Mouse (Mus musculus) CD4-positive, CD25-positive, alpha-beta regulatory T cell, adult 2 months (primary cell): Measurements from ENCODE around the gene Atp5j2.
"Not testable (repeated sequence)": the region's sequence is repeated elsewhere in the genome, so short reads cannot be mapped to it uniquely, and the experiment has no call there.

Experiments
- DNase-seq: peaks from one replicate; pipeline ENCODE4 v3.0.0-alpha.2; 2012; ENCODE audit warnings: low read depth, low spot score

The Atp5j2 gene

DNA sequence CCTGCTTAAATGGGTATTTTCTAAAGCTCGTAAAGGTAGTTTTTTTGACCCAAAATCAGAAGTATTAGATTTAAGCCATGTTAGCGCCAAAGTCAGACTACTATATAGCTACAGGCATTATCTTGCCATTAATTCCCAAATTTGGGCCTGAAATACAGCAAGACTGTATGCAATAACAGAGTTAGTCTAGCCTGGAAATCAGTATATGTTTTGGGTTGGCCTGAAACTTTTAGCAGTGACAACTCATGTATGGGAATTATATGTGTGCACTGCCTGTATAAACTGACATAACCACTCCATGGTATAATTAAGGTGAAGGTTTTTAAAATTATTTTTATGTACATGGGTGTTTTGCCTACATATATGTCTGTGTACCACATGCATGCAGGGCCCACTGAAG lies at the start of gene Atp5j2:
Atp5j2 (minus strand) TSS at position 101 of the 400 bp plus-strand sequence.
- no peak for DNase-seq

DNA sequence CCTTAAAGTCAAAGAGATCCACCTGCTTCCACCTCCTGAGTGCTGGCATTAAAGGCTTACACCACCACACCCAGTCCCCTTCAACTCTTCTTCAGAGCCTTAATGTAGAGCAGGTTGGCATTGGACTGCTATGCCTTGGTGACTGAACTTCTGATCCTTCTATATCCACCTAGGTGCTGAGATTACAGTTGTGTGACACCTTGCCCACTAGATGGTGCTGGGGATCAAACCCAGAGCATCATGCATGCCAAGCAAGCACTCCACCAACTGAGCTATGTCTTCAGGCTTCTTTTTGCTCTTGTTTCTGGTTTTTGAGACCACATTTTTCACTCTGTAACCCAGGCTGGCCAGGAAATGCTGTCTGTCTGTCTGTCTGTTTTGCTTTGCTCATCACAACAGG lies 42.8 kb upstream of the Atp5j2 start:
- peak; percentile 71 for DNase-seq

DNA sequence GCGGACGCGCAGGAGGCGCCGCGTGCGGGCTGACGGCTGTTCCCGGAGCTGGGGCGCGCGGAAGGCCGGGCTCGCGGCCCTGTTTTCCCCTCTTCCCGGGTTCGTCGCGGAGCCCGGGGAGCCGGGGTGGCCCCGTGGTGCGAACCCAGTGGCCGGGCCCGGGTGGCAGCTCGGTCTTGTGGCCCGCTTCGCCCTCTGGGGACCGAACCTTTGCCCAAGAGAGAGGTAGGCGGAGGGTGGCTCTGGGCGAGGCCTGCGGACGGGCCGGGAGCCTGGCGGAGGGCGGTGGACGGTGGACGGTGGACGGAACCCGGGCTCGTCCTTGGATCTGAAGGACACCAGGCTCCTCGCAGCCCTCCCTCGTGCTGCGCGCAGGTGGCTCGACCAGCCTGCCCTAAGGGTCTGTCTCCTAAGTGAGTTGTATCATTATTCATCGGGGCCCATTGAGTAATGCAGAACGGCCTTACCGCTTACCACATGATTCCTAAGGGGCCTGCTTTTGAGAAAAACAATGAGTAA lies 40.1 kb upstream of the Atp5j2 start:
- DNase-seq, result no peak

DNA sequence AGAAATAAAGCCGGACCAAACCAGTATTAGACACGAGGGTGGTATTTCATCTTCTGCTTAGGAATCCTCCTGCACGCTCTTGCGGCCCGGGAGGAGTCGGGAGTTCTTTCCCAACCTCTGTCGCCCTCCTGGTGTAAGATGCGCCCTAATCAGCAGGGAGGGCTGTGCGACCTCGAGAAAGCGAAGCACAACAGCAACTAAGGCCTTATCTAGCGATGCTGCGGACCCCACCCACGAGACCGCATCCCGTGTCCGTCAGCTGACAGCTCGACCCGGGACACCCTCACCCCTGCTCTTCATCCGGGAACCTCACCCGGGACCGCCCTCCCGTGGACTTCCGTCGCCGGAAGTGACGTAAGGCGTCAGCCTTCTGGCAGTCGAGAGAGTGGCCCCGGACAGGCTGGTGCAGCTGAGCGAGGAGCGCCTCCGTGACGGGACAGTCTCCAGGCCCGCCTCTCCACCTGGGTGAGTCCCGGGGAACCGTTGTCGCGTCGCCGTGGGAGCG lies 39.6 kb upstream of the Atp5j2 start, which contains the start of gene Zfp655:
Zfp655 (plus strand) TSS at position 349 of the 505 bp plus-strand sequence.
- DNase-seq, result peak; percentile 98

DNA sequence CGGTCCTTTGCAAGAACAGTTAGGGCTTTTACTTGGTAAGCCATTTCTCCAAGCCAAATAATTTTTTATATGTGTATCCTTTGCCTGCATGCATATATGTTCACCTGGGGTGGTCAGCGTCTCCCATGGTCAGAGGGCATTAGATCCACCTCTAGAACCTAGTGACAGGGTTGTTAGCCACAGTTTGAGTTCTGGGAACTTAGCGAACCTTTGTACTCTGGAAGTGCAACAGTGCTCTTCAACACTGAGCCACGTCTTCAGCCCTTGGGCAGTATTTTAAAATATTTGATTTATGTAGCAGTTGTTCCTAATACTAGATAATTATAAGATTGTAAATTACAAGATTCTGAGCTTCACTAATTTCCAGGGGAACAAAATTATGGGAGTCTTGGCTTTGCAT lies 38.8 kb upstream of the Atp5j2 start:
- DNase-seq, result no peak

DNA sequence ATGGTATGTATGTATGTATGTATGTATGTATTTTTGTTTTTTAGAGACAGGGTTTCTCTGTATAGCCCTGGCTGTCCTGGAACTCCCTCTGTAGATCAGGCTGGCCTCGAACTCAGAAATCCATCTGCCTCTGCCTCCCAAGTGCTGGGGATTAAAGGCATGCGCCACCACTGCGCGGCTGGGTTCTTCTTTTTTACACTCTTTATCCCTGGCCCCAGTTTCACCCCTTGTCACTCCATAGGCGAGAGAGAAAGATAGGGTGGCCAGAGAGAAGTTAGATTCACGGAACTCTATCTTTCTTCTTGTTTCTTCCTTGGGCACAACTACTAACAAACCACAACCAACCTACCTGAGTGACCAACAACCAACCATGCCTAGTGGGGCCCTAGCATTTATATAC lies 37.4 kb upstream of the Atp5j2 start:
- DNase-seq, result not testable (repeated sequence)

DNA sequence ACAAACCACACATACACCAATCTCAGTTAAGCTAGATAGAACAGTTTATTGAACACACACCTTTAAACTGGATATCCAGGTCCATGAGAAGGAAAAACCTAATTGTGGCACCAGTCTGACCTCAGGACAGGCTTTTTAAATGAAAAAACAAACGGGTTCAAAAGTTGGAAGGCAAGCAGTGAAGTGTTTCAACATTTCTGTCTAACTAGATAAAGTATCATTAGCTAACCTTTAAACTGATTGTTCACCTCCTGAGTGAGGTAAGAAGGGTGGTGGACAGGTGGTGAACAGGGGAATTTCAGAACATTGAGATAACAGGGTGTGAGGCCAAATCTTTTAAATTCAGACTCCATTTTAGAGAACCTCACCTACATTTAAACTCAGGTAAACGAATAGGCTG lies 34.6 kb upstream of the Atp5j2 start:
- DNase-seq, result no peak

DNA sequence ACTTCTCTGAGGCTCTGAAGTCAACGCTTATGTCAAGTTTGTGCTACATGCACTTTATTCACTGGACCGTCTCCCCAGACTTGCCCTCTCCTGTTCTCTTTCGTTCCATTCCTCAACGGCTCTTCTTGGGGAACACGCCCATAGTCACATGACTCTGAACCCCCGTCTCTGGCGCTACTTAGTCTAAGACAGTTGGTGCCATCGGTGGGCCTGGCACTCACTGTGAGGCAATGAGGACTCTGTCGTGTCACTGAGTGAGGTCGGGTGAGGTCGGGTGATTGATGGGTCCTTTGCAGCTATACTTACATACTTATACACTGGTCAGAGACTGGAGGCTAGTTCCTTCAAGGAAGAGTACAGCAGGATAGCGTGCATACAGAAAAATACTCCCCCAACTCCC lies 31.5 kb upstream of the Atp5j2 start:
- DNase-seq, result no peak

DNA sequence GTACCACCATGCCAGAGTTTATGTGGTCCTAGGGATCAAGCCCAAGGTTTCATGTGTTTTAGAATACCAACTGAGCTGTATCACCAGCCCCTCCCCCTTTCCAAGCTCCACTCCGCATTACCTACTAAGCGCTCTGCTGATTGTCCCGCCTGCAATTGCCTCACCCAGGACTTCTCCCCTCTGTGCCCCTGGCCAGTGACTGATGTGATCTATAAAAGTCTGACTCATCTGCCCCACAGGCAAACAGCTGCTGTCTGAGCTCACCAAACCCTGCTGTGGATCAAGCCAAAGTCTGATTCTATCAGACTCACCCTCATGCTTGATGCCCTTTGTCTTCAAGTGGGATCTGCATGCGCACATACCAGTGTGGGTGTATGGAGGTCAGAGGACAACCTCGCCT lies 31.0 kb upstream of the Atp5j2 start:
- no peak for DNase-seq

DNA sequence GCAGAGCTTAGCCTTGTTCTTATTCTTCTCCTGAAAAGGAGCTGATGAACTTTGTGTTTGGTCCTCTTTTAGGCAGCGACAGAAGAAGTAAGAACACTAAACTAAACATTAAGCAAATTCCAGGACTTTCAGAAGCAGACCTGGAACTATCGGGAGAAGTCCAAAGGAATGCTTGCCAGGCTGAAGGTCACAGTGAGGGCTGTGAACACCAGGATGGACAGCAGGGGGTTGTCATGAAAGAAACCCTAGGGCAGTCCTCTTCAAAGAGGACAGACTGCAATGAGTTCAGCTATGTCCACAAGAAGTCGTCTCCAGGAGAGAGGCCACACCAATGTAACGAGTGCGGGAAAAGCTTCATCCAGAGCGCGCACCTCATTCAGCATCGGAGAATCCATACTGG lies 28.1 kb upstream of the Atp5j2 start:
- no peak for DNase-seq

DNA sequence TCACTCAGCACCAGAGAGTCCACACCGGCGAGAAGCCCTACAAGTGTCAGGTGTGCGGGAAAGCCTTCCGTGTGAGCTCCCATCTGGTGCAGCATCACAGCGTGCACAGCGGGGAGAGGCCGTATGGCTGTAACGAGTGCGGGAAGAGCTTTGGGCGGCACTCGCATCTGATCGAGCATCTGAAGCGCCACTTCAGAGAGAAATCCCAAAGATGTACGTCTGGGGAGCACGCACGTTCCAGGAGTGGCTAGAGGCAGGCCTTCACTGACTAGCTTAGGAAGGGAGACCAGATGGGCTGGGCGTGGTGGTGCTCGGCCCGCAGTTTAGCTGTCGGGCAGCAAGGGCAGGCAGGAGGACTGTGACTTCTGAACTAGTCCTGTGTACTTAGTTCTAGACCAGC lies 26.8 kb upstream of the Atp5j2 start:
- DNase-seq, result no peak

DNA sequence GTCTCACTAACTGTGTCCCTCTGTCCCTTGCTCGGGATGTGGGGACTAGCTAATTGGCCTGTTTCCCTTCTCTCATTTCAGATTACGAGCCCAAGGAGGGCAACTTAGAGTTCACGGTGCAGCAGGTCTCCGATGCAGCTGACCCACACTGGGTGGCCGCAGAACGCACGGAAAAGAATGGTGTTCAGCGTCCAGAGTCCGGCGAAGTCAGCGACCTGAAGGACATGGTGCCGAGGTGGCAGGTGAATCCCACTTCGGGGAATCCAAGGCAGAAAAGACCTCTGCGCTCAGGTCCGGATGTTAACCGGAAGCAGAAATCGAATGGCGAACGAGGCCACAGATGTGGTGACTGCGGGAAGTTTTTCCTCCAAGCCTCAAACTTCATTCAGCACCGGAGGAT lies 26.3 kb upstream of the Atp5j2 start:
- DNase-seq, result no peak

DNA sequence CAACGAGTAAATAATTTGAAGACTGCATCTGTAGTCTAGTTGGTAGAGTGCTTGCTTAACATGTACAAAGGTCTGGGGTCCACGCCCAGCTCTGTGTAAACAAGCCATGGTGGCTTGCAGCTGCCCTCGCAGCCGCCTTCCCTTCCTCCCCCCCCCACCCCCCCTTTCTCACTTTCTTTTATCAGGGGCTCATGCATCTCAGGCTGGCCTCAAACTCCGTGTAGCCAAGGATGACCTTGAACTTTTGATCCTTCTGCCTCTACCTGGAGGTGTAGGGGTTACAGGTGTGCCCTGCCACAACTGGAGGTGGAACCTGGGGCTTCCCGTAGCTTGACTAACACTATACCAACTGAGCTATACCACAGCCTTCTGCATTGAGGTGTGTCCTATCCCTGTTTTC lies 25.9 kb upstream of the Atp5j2 start:
- DNase-seq, result no peak

DNA sequence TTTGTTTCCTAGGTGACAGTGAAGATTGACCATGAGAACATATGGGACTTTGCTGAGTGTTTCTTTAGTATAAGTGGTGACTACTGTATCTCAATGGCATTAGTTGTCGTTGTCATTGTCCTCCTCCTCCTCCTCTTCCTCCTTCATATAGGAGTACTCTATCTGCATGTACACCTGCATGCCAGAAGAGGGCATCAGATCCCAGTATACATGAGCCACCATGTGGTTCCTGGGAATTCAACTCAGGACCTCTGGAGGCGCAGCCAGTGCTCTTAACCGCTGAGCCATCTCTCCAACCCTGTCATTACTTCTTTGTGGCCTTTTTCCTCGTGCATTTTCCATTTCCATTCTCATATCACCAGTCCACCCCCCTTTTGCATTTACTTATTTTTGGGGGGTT lies 22.8 kb upstream of the Atp5j2 start:
- peak; percentile 19 for DNase-seq

DNA sequence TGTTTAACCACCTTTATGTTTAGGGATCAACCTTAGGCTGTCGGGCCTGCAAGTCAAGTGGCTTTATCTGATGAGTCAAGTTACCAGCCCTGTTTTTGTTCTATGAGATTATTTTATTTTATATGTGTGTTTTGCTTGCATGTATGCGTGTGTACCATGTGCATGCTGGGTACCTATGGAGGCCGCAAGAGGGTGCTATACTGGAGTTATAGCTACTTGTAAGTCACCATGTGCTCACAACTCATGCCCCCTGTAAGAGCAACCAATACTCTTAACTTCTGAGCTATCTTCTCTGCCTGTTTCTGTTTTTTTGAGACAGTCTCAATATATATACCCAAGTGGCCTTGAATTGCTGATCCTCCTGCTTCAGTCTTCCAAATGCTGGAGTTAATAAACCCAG lies 21.6 kb upstream of the Atp5j2 start:
- DNase-seq, result no peak

DNA sequence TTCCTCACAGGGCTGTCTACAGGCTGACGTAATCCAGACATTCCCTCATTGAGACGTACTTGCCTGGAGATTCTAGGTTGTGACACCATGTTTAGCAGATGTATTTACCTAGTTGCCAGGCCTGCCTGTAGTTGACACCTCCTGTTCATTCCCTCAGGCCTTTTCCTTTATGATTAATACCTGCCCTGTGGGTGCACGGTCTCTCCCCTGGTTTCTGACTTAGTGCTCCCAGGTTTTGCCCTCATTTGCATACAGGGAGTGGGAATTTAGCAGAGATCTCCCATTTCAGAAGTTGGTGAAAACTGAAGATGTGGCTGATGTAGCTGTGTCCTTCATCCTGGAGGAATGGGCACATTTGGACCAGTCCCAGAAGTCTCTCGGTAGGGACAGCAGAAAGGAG lies 20.4 kb upstream of the Atp5j2 start:
- DNase-seq, result no peak

DNA sequence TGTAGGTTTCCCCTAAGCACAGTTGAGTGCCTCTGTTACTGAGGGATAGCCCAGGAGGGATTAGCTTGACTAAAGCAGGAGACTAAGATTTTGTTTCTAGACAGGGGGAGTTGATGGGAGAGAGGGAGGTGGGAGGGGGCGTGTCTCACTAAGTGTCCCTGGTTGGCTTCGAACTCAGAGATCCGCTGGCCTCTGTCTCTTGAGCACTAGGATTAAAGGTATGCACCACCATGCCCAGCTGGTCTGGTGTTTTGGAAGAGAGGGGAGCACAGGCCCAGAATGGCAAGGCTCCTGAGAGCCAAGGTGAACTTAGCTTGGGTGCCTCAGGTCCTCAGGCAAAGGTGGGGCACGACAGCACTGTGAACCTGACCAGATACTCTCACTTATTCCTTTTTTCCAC lies 19.5 kb upstream of the Atp5j2 start:
- no peak for DNase-seq

DNA sequence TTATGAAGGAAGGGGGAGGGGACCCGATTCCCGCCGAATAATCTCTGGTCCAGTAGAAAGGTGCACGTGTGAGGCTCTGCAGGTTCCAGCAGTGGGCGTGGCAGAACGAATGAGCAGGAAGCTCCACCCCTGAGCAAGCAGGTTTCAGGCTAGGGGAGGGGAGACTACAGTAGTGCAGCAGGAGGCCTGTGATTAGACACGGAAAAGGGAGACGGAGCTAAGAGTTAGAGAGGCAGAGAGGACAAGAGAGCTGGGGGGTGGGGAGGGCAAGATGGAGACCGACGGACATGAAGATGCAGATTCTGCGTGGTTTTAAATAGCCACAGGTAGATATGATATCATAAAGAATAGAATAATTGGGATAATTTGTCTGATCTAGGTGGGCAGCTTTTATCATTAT lies 16.5 kb upstream of the Atp5j2 start:
- not testable (repeated sequence) for DNase-seq

DNA sequence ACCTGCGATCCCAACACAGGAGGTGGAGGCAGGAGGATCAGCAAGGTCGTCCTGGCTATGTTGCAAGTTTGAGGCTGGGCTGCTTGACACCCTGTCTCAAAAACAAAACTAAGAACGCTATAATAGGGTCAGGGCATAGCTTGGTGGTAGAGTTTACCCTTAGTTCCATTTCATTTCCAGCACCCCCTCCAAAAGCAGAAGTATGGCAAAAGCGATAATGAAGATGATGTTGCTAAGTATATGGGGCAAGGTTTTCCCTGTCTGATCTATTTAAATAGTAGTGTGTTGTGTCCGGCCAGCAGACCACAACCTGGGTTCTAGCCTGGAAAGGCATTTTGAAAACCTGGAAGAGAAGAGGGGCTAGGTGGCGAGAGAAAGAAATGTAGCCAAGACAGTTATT lies 16.1 kb upstream of the Atp5j2 start:
- DNase-seq, result no peak

DNA sequence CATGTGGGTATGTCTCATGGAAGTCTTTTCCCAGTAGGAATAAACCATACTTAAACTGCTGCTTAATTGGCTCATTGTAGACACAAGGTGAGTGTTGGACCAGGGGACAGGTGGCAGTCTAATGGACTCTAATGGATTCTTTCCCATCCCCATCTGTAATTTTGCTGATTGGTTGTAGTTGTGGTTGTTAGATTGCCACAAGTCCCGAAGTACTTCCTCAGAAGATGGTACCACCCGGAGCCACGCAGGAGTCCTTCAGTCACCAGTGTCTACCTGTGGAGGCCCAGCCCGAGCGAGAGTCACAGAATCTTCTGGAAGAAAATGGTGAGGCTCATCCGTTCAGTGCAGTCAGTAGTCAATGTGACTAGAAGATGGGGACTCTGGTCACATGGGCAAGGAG lies 15.5 kb upstream of the Atp5j2 start:
- DNase-seq, result no peak

DNA sequence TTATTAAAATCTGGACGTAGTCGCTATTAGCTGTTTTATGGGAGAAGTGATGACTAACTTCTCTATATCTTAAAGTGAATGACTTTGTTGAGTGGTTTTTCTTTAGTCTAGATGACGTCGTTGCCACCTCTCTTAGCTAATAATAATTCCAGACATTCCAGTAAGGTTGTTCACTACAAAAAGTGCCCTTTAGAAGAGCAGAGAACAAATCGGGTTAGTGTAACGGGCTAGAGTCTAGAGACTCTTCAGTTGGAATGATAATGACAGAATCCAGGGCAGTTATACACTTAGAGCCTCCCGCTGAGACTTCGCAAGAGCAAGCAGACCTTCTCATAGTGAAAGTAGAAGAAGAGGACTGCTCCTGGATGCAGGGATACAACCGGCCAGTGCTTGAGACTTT lies 13.2 kb upstream of the Atp5j2 start:
- no peak for DNase-seq

DNA sequence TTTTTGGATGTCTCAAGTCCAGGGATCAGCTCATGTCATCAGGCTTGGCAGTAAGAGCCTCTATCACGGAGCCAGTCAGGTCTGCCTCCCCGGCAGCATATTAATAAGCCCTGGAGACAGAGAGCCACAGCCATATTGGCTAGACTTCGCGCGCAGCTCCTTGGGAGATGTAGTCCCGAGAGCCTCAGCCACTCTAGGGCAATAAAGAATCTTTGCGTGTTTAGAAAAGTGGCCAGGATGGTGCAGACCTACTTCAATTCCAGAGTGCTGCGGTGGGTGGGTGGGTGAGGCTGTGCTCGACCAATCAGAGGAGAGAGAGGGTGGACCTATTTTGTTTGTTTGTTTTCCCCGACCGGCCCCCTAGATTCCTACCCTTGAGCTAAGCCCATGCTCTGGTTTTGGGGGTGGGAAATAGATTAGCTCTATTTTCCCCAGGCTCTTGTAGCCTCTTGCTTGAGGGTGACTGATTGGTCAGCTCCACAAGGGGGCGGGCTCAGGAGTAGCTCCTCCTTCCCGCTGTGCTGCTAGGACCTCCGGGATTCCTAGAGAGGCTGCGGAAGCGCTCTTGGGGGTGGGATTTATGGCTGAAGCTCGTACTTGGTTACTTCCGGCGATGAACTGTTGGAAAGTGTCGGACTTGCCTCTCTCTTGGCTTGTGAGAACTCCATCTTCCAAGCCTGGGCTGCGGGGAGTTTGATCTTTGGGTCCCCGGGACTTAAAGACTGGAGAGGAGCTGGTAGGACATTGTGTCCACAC lies 12.3 kb upstream of the Atp5j2 start, which contains the start of gene Zkscan5:
Zkscan5 (plus strand) TSS at position 627 of the 756 bp plus-strand sequence.
- peak; percentile 98 for DNase-seq

DNA sequence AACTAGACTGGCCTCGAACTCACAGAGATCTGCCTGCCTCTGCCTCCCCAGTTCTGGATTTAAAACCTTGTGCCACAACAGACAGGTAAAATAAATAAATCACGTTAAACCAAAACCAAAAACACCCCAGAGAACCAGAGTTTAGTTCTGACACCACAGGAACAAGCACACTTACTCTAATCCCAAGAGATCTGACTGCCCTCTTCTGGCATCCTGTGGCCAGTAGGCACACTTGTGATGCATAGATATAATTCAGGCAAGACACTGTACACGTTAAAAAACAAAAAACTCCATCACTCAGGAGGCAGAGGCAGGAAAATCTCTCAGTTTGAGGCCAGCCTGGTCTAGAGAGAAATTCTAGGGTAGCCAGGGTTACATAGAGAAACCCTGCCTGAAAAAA lies 10.6 kb upstream of the Atp5j2 start:
- DNase-seq, result no peak
